Mouse (Mus musculus) lung, adult 2 months (tissue): ENCODE data around the gene Rnase9. TPM values are rescaled to one million over a fixed set of nuclear protein-coding genes. Genes with fewer than 3 reads are reported as not detected.
A peak's percentile ranks its signal among the peaks of the same experiment; 100 is the strongest.

Experiments
- DNase-seq: peaks from one replicate; pipeline ENCODE4 v3.0.0; 2022
- H3K4me1 ChIP-seq: fragments of 200-500 bp; 2 replicates; pipeline ENCODE4 v1.6.1; 2011; ENCODE audit warnings: low read length; ENCODE audit not compliant: control insufficient read depth, insufficient read depth
- H3K4me3 ChIP-seq: fragments of 200-500 bp; replicated peaks from 2 replicates; pipeline ENCODE3; 2011; ENCODE audit warnings: low read depth, mild to moderate bottlenecking, control low read depth, low read length; ENCODE audit errors: extremely low read depth
- CTCF ChIP-seq: fragments of 200-500 bp; IDR thresholded peaks from 2 replicates; pipeline ENCODE4 v1.5.1; 2011; ENCODE audit warnings: mild to moderate bottlenecking, low read length, control low read depth; ENCODE audit not compliant: insufficient read depth
- POLR2A ChIP-seq: fragments of 200-500 bp; IDR thresholded peaks from 2 replicates; pipeline ENCODE4 v1.6.1; 2011; ENCODE audit warnings: low read depth, mild to moderate bottlenecking, control low read depth, low read length, borderline replicate concordance; ENCODE audit errors: extremely low read depth
- WGBS: fragments of 180-500 bp; shearing (Covaris S2); methylation state at CpG from one replicate; pipeline ENCODE4 v1.1.7; 2018; 5-methylcytosine and 5-hydroxymethylcytosine counted together
- polyA plus RNA-seq: library from polyadenylated mRNA; depleted of rRNA; stranded (reverse); fragments of >200 nt; gene quantifications from 2 replicates; pipeline ENCODE4 v1.2.3, GENCODE M21; 2012

The Rnase9 gene
- polyA plus RNA-seq, 1 experiment = not detected

DNA sequence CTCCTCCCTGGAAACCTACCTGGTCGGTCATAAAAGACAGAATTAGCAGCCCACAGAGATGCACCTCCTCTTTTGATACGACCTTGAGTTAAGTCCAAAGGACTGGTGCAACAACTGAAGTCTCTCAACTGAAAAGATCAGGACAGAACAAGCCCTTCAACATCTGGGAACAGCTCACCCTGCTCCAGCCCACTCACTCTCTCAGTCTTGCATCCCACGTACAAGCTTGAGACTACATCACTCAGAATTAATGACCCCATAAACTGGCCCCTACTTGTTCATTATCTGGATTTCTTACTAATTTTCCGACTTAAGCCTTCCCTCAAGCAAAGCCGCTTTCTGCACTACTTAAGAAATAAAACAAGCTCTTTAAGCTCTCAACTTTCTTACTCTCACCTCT, 11.5 kb upstream of the Rnase9 start:
- no peaks in the 10 kb centered on the region for H3K4me1 ChIP-seq
- DNase-seq = no peak

DNA sequence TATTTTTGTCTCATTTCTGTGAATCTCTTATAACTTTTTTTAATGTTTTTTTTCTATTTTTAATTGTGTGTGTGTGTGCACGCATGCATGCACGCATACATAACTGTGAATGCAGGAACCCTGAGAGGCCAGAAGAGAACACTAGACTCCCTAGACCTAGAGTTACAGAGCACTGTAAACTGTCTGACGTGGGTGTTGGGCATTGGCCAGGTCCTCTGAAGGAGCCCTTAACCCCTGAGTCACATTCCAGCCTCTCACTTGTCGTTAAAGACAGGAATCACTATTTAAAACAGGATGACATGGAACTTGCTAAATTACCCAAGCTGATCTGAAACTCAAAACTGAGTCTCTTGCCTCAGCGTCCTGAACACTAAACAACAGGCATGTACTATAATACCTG, 10.3 kb upstream of the Rnase9 start:
- Histone ChIP-seq H3K4me1 (no peaks in the 10 kb centered on the region), H3K4me3 (no peak overlapping the region)
- no peak for DNase-seq
- 36% methylated on average over 5 of the region's 5 CpGs for WGBS
- no peak for TF ChIP-seq CTCF
- TF ChIP-seq POLR2A = no peak

More for the DNA sequence above, 11.5 kb upstream of the Rnase9 start:
- H3K4me3 ChIP-seq = no peak overlapping the region
- no peak for TF ChIP-seq CTCF
- TF ChIP-seq POLR2A = no peak
- 71% methylated on average over 5 of the region's 5 CpGs for WGBS

DNA sequence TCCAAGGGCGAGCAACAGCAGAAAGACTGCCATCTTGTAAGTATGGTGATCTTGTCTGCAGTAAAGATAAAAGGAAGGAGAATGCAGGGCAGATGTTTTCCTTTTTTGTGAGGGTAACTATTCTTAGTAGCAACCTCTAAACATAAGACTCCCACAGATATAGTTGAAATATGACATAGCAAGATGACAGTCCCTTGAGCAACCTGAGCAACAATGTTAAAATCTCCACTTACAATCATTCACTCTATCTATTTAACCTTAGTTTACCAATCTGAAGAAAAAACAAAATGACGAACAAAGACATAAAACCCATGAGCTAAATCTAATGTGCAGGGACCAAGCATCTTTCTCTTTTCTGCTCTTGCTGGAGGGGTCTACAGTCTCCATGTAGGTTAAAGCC, 8.4 kb upstream of the Rnase9 start, which contains the start of gene Rnase11:
Gene Rnase11, minus strand, starts transcription at position 101 of the 400 bp plus-strand sequence.
- Histone ChIP-seq H3K4me1 (no peaks in the 10 kb centered on the region), H3K4me3 (no peak within 1 kb of the TSS)
- 83% methylated on average over 2 of the region's 2 CpGs for WGBS
- TF ChIP-seq POLR2A = no peak
- TF ChIP-seq CTCF = no peak
- DNase-seq = no peak

DNA sequence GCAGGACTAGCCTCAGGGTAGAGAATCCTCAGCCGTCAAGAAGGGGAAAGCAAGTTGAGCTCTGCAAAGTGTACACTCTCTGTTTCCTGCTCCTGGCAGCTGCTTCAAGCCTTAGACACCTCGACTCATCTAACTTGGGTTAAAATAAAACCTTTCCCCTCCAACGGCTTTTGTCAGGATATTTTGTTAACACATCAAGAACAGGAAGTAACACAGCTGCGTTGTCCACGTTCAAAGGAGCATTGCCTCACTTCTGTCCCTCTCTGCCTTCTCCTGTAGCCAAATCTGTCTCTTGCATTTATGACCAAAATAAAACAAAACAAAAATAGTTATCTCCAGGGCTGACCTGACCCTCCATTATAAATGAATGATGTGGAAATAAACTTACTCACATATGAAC, 6.2 kb upstream of the Rnase9 start:
- Histone ChIP-seq H3K4me1 (no peaks in the 10 kb centered on the region), H3K4me3 (no peak overlapping the region)
- DNase-seq = no peak
- 15% methylated on average over 5 of the region's 5 CpGs for WGBS
- TF ChIP-seq CTCF (no peak), POLR2A (no peak)

DNA sequence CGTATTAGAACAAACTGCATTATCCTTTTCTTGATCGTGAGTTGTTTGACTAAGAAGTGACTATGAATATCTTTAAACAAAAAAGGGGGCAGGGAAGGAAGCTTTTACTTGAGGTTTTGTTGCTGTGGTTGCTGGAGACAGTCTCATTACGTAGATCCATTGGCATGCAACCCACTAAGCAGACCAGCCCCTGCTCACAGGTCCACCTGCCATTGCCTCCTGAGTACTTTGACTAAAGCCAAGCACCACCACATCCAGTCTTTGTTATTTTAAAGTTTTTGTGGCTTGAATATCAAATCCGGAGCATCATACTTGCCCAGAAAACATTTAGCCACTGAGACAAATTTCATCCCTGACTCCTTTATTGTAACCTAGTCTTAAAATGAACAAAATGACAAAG, 5.5 kb downstream of the Rnase9 start:
- no peak overlapping the region for H3K4me3 ChIP-seq
- H3K4me1 ChIP-seq = no peaks in the 10 kb centered on the region
- TF ChIP-seq POLR2A (no peak), CTCF (no peak)
- 76% methylated on average over 4 of the region's 4 CpGs for WGBS
- DNase-seq = no peak

DNA sequence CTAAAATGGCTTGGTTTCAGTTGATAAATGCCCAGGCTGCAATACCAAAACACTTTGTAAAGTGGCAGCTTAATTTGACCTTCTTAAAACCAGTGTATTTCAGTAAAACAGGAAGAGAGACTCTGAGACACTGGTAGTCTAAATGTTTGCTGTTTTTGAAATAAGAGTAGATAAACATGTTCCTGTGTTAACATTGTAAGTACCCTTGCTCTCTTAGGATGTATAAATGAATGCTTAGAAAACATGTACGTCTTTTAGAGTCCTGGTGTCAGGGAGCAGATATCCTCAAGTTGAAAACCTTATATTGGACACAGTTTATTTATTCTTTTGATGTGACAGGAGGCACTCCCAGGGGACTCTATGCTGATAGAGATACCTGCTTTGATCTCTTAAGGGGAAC, 6.5 kb downstream of the Rnase9 start:
- no peak for TF ChIP-seq CTCF
- no peak for DNase-seq
- Histone ChIP-seq H3K4me3 (no peak overlapping the region), H3K4me1 (no peaks in the 10 kb centered on the region)
- 48% methylated on average over 1 of the region's 1 CpGs for WGBS

DNA sequence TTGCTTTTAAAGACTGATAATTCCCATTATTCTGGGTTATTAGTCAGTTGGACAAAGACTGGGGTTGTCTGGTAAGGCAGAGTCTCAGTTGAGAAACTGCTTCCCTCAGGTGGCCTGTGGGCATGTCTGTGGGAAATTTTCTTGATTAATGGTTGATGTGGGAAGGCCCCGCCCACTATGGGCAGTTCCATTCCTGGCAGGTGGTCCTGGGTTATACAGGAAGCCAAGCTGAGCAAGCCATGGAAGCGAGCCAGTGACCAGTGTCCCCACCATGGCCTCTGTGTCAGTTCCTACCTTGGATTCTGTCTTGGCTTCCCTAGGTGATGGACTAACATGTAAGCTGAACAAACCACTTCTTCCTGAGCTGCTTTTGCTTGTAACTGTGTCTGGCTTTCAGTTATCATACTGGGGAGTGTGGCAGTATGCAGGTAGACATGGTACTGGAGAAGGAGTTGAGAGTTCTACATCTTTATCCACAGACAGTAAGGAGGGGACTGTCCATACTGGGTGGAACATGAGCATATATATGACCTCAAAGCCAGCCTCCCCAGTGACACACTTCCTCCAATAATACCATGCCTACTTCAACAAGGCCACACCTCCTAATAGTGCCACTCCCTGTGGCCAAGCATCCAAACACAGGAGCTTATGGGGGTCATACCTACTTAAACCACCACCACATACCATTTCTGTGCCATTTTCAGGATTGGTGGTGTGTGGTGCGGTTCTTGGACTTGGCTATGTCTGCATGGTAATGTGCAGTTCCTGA, 14.1 kb downstream of the Rnase9 start:
- Histone ChIP-seq H3K4me3 (no peak overlapping the region), H3K4me1 (no peaks in the 10 kb centered on the region)
- no peak for TF ChIP-seq POLR2A
- no peak for TF ChIP-seq CTCF
- no peak for DNase-seq
- WGBS = 63% methylated on average over 3 of the region's 3 CpGs

DNA sequence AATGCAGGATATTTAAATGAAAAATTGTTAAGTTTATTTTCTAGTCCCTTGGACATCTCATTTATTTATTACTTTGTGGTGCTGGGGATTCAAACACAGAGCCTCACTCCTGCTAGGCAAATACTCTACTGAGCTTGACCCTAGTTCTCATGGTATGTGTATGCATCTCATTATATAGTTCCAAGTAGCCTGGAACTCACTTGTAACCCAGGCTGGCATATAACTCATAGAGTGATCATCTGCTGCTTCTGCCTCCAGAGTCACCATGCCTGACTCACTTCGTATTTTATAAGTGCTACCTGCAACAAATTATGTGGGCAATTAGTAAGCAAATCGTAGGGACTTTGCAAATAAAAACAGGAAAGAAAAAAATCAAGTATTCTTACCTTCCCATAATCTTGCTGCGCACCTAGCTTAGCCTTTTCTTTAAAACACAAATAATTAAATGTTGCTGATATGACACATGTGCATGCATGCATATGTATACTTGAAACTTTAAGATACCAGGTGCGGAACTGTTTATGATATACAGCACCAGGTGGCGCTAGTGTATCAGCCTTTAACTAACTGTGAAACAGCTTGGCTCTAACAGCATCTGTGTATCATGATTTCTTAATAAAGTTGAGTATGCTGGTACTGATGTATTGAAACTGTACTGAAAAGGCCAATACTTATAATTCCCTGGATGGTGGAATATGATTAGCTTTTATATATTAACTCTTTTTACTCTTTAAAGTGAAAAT, 15.1 kb downstream of the Rnase9 start:
- H3K4me3 ChIP-seq = no peak overlapping the region
- no peaks in the 10 kb centered on the region for H3K4me1 ChIP-seq
- WGBS = 36% methylated on average over 5 of the region's 5 CpGs
- peak; percentile 25 for DNase-seq
- TF ChIP-seq POLR2A (no peak), CTCF (peak; percentile 57)

DNA sequence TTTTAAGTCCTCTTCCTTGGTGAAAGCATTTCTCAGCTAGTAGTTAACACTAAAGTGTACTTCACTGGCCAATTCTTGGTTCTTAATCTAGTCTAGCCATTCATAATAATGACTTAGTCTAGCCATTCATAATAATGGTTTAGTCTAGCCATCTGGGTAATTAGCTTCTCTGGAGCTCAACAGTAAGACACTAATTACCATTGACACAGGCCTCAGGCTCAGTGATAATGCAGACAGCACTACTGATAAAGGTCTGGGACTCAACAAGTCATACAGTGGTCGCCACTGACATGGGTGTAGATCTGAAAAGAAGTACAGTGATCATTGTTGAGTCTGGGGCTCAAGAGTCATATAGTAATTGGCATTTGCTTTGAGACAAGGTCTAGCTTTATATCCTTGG, 16.8 kb downstream of the Rnase9 start:
- TF ChIP-seq POLR2A (no peak), CTCF (no peak)

DNA sequence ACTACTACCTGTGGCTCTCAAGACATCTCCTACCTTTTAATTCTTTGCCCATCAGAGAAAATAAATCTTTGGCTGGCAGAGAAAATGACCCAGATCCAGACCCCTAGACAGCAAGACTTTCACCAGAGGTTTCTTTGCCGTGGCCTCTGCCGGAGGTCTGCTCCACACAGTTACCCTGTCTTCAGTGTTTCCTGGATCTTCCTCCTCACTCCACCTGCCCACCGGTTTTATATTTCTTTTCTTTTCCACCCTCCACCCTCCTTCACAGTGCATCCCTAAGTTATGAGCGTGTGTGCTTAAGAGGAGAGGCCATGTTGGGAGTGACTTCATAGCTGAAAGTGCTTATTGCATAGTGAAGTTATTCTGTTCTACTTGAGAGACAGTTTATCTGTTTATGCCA, 18.2 kb downstream of the Rnase9 start:
- TF ChIP-seq POLR2A (no peak), CTCF (no peak)
- DNase-seq = no peak
- H3K4me1 ChIP-seq = no peaks in the 10 kb centered on the region
- 82% methylated on average over 4 of the region's 4 CpGs for WGBS
- H3K4me3 ChIP-seq = no peak overlapping the region

More for the DNA sequence above, 16.8 kb downstream of the Rnase9 start:
- DNase-seq = no peak
- no peaks in the 10 kb centered on the region for H3K4me1 ChIP-seq
- 96% methylated on average over 1 of the region's 1 CpGs for WGBS
- no peak overlapping the region for H3K4me3 ChIP-seq
